ENCODE assay signal across 16 mouse cellular contexts in genomic region chr11:20988871-20989270, GRCm38 (mm10).
A peak's percentile ranks its signal among the peaks of the same experiment; 100 is the strongest.
DNase-seq lines count a peak whose midpoint lies in the region; ATAC-seq and TF ChIP-seq lines count a peak whose summit lies in the region.
"Had no signal": no experiment of that assay in that cellular context is flagged by ENCODE, and none has a peak within 500 bp of the region (broad histone marks: within the 10 kb centered on the region; RNA-seq: fewer than 3 reads in every experiment).

No protein-coding gene starts in this region.

- no peak for ATAC-seq in forebrain, embryonic 15.5 days (replicated peaks)
- ATAC-seq in forebrain, embryonic 16.5 days = no peak
- ATAC-seq in midbrain, embryonic 14.5 days (ENCODE audit: low FRiP score, low TSS enrichment) = no peak

- no peak overlapping the region for H3K4me3 ChIP-seq in forebrain, embryonic 15.5 days
- no peak overlapping the region for H3K4me3 ChIP-seq in forebrain, embryonic 16.5 days (replicated peaks; ENCODE audit: low read length)
- no peak overlapping the region for H3K4me3 ChIP-seq in layer of hippocampus, adult 2 months
- H3K4me3 ChIP-seq in midbrain, embryonic 14.5 days (replicated peaks; ENCODE audit: low read depth, low read length) = no peak overlapping the region
- no peak overlapping the region for H3K4me3 ChIP-seq in midbrain, embryonic 10.5 days
- H3K4me3 ChIP-seq: embryonic facial prominence, embryonic 12.5 days; heart, embryonic 13.5 days had no signal

- WGBS in forebrain, embryonic 15.5 days = 94% methylated on average over 3 of the region's 3 CpGs
- 88% methylated on average over 3 of the region's 3 CpGs for WGBS in forebrain, embryonic 16.5 days
- WGBS in midbrain, embryonic 14.5 days = 94% methylated on average over 3 of the region's 3 CpGs
- 93% methylated on average over 3 of the region's 3 CpGs for WGBS in midbrain, embryonic 10.5 days

- H3K27me3 ChIP-seq in forebrain, embryonic 15.5 days = no peaks in the 10 kb centered on the region
- H3K27me3 ChIP-seq in forebrain, embryonic 16.5 days (replicated peaks; ENCODE audit: control insufficient read depth, insufficient read depth, low read length) = no peaks in the 10 kb centered on the region
- no peaks in the 10 kb centered on the region for H3K27me3 ChIP-seq in midbrain, embryonic 14.5 days (ENCODE audit: control insufficient read depth, insufficient read depth, low read length)
- H3K27me3 ChIP-seq in midbrain, embryonic 10.5 days (ENCODE audit: low read depth, poor library complexity, severe bottlenecking) = no peaks in the 10 kb centered on the region
- H3K27me3 ChIP-seq: embryonic facial prominence, embryonic 12.5 days; heart, embryonic 13.5 days had no signal

- no peaks in the 10 kb centered on the region for H3K36me3 ChIP-seq in forebrain, embryonic 15.5 days
- no peaks in the 10 kb centered on the region for H3K36me3 ChIP-seq in forebrain, embryonic 16.5 days (ENCODE audit: control insufficient read depth, insufficient read depth)
- H3K36me3 ChIP-seq in midbrain, embryonic 14.5 days (ENCODE audit: control insufficient read depth, insufficient read depth, low read length) = no peaks in the 10 kb centered on the region
- H3K36me3 ChIP-seq in midbrain, embryonic 10.5 days = no peaks in the 10 kb centered on the region
- H3K36me3 ChIP-seq: embryonic facial prominence, embryonic 12.5 days; heart, embryonic 13.5 days had no signal

- no peak for TF ChIP-seq CTCF in layer of hippocampus, adult 2 months (conservative IDR thresholded peaks at IDR 0.05)

- H3K9me3 ChIP-seq in forebrain, embryonic 15.5 days = no peaks in the 10 kb centered on the region
- H3K9me3 ChIP-seq in forebrain, embryonic 16.5 days (ENCODE audit: control insufficient read depth, low read length) = no peaks in the 10 kb centered on the region
- no peaks in the 10 kb centered on the region for H3K9me3 ChIP-seq in midbrain, embryonic 14.5 days (ENCODE audit: control insufficient read depth, low read length)
- H3K9me3 ChIP-seq in midbrain, embryonic 10.5 days (replicated peaks) = no peaks in the 10 kb centered on the region
- H3K9me3 ChIP-seq: embryonic facial prominence, embryonic 12.5 days; heart, embryonic 13.5 days had no signal

- no peak overlapping the region for H3K4me2 ChIP-seq in forebrain, embryonic 15.5 days (replicated peaks)
- no peak overlapping the region for H3K4me2 ChIP-seq in forebrain, embryonic 16.5 days (ENCODE audit: low read length)
- no peak overlapping the region for H3K4me2 ChIP-seq in midbrain, embryonic 14.5 days (ENCODE audit: low read length)
- H3K4me2 ChIP-seq: embryonic facial prominence, embryonic 12.5 days; heart, embryonic 13.5 days had no signal

- peaks cover 22% of the 10 kb centered on the region for H3K4me1 ChIP-seq in forebrain, embryonic 15.5 days
- peaks cover 16% of the 10 kb centered on the region for H3K4me1 ChIP-seq in forebrain, embryonic 16.5 days (replicated peaks; ENCODE audit: control insufficient read depth, insufficient read depth, low read length)
- peaks cover 26% of the 10 kb centered on the region for H3K4me1 ChIP-seq in midbrain, embryonic 14.5 days (ENCODE audit: control insufficient read depth, insufficient read depth, low read length)
- peaks cover 16% of the 10 kb centered on the region for H3K4me1 ChIP-seq in midbrain, embryonic 10.5 days
- H3K4me1 ChIP-seq: embryonic facial prominence, embryonic 12.5 days had no signal

- DNase-seq in layer of hippocampus, adult 2 months (ENCODE audit: low spot score in 2 of 2) = no peak
- DNase-seq in layer of hippocampus, adult 9-10 months (ENCODE audit: low spot score) = no peak
- DNase-seq in midbrain, embryonic 14.5 days = no peak
- DNase-seq in midbrain, embryonic 10.5 days (ENCODE audit: low spot score) = no peak
- DNase-seq in thymus, postnatal 14 days = peak; percentile 7
- DNase-seq in thymus, postnatal 0 days (ENCODE audit: low spot score) = no peak
- DNase-seq: adrenal gland, postnatal 10 days; B cell, adult 2 months; cerebellum, adult 11-12 months; cerebellum, adult 9-10 months; cerebellum, postnatal 25 days; heart, postnatal 36 days had no signal

- no peak overlapping the region for H3K9ac ChIP-seq in forebrain, embryonic 15.5 days (replicated peaks)
- no peak overlapping the region for H3K9ac ChIP-seq in forebrain, embryonic 16.5 days (replicated peaks; ENCODE audit: low read depth, low read length)
- no peak overlapping the region for H3K9ac ChIP-seq in midbrain, embryonic 14.5 days (replicated peaks; ENCODE audit: low read length)
- H3K9ac ChIP-seq: embryonic facial prominence, embryonic 12.5 days; heart, embryonic 13.5 days had no signal

- H3K27ac ChIP-seq in forebrain, embryonic 15.5 days (replicated peaks) = 0 out of 2 replicates have a peak overlapping the region, but pooled peaks have one; percentile 29
- H3K27ac ChIP-seq in forebrain, embryonic 16.5 days (ENCODE audit: low read length) = no peak overlapping the region; the same call in 1 of the 2 replicates
- H3K27ac ChIP-seq in layer of hippocampus, adult 2 months = peak overlapping the region; percentile 58; the same call in 1 of the 2 replicates
- H3K27ac ChIP-seq in midbrain, embryonic 14.5 days (replicated peaks; ENCODE audit: low read depth, low read length) = 0 out of 2 replicates have a peak overlapping the region, but pooled peaks have one; percentile 84
- no peak overlapping the region for H3K27ac ChIP-seq in midbrain, embryonic 10.5 days (replicated peaks)
- H3K27ac ChIP-seq: embryonic facial prominence, embryonic 12.5 days; heart, embryonic 13.5 days had no signal

Comparison
In these comparisons a context has a peak if more than half of its experiments do, and no peak if none do; other contexts are left out.
1. H3K27ac ChIP-seq: peak in forebrain, embryonic 15.5 days (single experiment), layer of hippocampus, adult 2 months (single experiment) and midbrain, embryonic 14.5 days (single experiment); none in forebrain, embryonic 16.5 days (single experiment) and midbrain, embryonic 10.5 days (single experiment).